Mouse (Mus musculus): ENCODE results near the gene Tor3a. TPM values are rescaled to one million over a fixed set of nuclear protein-coding genes. Genes with fewer than 3 reads are reported as not detected.
"Not testable (repeated sequence)": the region's sequence is repeated elsewhere in the genome, so short reads cannot be mapped to it uniquely, and the experiment has no call there.

Gene Tor3a
- total RNA-seq, 2 experiments from 2014 or later = 10.1 to 12.1 TPM

DNA sequence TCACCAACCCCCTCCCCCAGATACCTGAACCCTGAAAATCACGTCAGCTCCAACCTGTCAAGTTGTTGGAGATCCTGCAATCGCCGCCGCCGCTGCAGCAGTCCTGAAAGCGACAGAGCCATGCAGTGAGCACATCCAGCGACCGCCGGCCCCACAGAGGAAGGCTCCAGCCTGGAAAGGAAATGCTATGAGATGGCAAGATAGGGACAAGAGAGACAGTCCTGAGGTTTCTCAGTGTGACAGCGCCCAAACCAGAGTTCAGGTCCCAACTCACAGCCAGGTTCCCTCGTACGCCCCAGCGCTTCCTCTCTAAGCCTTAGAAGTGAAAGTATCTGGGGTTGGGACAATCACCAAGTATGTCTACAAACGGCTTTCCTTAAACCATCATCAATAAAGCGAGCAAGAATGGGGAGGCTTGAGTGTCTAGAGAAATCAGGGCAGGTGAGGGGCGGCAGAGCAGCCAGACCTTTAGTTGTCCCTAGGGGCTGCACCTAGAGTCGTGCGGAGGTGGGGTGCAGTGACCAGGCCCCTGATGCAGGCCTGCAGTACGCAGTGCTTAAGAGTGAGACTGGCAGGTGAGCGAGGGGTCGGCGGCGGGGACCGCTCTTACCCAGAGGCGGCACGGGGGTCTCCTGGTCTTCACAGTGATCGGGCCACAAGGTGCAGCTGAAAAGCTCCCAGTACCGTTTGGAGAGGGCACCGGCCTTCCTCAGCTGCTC lies 521 bp downstream of the Tor3a start:
- DNase-seq = peak in 1 of 2 experiments; percentile 49
- intact Hi-C loops (cut with DNase I) = no loop called here

DNA sequence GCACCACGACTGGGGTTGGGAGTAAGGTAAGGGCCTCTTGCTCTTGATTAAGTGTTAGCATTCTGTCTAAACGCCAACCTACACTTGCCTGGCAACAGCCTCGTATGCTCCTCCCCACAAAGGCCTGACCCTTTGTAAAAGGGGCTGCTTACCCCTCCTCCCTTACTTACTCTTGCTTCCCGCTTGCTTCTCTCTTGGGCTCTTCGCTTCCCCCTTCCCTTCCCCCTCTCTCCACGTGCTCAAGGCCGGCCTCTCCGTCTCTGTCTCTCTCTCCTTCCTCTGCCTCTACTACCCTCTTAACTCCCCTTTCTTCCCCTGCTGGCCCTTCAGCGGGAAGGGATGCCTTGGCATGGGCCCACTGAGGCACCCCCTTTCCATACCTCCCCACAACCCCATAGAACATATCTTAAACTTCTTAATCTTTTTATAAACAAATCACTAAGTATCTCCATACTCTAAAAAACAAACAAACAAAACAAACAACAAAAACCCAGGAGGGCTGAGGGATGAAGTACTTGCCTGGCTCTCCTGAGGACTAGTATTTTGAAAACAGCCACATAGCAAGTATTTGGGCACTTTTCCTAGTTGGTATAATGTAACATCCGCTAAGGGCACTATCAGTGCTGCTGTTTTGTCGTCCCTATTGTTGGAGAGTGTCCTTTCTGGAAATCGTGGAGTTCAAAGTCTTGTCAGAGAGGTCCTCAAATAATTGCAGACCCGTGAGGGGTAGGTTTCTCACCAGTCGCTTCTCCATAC lies 1.3 kb downstream of the Tor3a start:
- DNase-seq = peak in 1 of 2 experiments; percentile 25
- intact Hi-C loops (cut with DNase I) = no loop called here

DNA sequence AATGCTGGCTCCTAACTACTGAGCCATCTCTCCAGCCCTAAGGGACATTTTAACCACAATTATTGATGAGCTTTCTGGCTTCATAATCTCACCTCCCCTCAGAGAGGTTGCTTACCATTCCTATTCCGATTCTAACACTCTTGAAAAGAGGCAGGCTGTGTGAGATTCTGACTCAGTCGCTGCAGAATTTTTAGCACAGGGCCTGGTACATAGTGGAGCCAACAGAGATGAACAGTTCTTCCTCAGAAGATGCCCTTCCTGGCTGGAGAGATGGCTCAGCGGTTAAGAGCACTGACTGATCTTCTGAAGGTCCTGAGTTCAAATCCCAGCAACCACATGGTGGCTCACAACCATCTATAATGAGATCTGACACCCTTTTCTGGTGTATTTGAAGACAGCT lies 2.2 kb downstream of the Tor3a start:
- intact Hi-C loops (cut with DNase I) = no loop called here

DNA sequence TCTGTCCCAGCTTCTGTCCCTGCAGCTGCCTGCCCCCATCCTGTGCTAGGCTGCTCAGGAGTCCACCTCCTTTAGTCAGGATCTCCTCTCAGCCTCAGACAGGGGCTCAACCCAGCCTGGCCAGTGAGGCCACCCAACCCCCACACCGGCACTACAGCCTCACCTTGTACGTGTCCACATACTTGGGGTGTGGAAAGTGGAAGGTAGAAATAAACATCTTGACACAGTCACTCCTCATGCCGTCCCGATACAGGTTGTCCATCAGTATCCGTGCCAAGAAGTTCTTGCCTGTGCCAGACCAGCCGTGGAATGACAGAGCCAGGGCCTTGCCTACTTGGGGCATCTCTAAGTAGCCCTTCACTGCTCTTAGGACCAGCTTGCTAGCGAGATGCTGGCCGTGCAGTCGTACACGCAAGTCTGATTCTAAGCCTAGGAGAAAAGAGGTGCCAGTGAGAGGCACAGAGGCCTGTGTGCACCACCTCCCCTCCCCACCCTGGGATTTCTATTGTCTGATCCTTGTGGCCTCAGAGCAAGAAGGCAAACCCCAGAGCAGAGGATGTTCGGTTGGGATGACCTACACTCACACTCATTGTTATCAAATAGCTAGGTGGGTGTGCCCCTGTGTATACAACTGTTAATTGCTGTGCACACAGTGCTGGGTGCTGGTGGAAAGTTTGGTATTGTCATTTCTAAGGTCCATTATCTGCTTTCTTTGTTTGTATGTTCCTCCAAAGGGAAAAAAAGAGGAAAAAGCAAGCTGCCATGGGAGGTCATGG lies 4.8 kb downstream of the Tor3a start:
- intact Hi-C loops (cut with DNase I) = no loop called here
- DNase-seq = no peak

More for the DNA sequence above, 2.2 kb downstream of the Tor3a start:
- no peak for DNase-seq

DNA sequence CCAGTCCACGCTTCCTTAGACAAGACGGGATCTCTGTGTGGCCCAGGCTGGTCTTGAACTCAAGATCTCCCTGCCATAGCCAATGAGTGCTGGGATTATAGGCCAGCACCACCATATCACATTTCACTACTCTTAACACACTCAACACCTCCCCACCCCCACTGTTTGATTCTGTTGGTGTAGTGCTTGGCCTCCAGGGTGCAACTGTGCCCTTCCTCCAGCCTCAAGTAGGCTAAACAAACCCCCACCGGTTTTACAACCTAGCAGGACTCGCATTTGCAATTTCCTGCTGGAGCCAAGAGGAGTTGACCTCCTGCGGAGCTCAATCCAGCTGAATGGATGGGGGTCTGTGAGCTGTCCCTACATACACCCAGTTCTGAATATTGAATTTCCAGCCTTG lies 5.6 kb downstream of the Tor3a start:
- intact Hi-C loops (cut with DNase I) = no loop called here
- DNase-seq = no peak

DNA sequence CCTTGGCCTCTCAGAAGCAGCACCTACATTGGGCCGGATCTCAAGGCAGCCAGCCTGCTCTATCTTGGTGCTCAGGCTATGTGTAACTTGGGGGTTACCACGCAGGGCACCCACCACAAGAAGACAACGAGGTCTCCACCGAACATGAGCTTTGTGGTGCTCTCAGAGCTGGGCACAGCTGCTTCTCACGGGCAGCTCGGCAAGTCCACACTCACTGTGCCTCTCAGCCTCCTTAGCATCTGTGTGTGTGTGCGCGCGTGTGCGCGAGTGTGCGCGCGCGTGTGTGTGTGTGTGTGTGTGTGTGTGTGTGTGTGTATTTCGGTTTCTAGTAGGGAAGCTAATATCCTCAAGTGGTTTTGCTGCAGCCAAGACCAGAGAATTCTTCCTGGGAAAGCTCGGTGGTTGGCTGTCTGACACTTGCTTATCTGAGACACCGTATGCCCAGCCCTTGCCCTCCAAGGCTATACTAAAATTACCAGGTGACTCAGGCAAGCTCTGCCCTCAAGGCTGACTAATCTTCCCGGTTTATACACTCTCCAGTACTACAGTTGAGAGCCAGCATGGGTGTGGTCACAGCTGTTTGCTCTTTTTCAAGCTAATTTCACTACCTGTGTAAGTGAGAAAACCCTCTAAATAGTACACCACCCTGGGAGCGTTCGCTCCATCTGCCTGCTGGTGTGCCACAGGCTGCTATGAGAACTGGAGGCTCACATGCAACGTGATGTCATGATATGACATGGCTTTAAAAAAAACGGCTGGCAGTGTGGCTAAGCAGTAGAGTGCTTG lies 6.8 kb downstream of the Tor3a start:
- DNase-seq = peak in 1 of 2 experiments; percentile 31
- intact Hi-C loops (cut with DNase I) = no loop called here

DNA sequence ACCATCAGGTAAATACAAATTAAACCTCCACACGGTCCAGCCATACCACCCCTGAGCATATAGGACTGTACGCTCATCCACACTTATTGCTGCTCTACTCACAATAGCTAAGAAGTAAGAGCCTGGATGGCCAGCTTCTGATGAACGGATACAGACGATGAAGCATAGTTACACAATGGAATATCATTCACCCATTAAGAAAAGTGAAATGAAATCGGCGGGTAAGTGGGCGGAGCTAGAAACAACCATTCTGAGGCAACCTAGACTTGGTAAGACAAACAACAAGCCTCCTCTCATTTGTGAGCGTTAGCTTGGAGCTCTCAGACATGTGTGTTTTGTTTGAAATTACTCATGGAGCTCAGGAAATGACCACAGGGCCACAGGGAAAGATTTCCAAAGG lies 8.4 kb downstream of the Tor3a start:
- intact Hi-C loops (cut with DNase I) = no loop called here
- DNase-seq = no peak

DNA sequence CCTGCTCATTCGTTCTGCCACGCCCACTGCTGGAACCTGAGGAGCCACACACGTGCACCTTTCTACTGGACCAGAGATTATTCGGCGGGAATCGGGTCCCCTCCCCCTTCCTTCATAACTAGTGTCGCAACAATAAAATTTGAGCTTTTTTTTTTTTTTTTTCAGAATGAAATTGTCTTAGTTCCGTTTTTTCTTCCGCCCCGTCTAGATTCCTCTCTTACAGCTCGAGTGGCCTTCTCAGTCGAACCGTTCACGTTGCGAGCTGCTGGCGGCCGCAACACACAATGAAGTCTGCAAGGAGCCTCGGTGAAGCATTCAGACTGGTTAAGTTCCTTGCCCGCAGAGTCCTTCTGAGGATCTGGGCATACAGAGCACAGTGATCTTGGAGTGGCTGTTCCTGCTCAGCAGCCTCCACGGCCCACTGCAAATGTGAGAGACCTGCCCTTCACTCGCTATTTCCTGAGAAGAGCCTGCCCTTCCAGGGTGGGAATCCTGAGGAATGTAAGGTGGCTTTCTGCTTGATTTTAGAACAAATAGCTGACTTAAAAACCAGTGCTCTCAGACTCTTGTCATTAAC lies 13.4 kb downstream of the Tor3a start:
- intact Hi-C loops (cut with DNase I); DNase-seq: not testable (repeated sequence)

DNA sequence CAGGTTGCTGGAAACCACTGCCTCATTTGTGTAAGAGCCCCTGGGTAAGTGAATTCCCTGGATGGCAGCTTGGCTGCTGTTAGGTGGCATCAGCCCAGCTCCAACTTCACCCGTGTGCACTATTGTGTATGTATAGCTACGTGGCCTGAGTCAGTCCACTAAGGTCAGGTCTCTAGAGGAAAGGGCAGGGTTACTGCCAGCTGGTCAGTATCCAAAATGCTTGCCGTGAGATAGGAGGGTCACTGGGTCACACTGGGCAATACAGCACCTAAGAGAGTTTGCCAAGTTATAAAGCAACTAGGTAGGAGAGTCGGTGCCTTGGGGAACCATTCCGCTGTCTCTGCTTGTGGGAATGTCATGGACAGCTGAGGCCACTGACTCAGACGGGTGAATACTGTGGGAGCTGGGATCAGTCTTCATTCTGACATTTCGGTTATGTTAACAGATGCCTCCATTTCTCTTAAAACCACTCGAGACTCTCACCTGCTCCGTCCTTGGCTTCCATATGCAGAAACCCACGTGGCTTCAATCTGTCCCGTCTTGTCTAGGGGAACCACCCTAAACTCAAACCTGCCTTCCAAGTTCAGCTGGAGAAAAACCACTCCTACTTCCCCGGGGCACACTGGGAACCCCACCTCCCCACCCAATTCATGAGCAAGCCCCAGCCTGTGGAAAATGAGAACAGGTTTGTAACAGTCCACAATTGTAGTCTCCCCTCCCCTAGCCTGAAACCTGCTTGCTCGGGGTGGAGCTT lies 14.1 kb downstream of the Tor3a start:
- intact Hi-C loops (cut with DNase I) = no loop called here
- peak in 1 of 2 experiments; percentile 28 for DNase-seq

DNA sequence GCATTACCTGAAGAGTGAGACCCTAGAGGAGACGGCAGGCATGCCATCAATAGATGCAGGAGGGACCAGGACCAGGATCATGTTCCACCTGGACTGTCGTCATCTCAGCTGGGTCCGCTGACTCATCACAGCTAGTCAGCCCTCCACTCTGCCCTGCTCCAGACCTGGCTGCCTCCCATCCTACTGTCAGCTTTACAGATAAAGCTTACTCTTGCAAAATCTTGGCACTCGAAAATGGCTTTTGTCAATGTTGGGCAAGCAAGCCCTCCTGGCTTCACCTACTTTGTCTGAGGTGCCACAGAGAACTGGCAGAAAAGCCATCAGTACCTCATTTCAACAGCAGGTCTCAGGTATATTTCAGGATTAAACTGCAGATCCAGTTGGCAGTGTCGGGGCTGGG lies 15.5 kb downstream of the Tor3a start:
- intact Hi-C loops (cut with DNase I) = no loop called here
- DNase-seq = peak; percentile 45

DNA sequence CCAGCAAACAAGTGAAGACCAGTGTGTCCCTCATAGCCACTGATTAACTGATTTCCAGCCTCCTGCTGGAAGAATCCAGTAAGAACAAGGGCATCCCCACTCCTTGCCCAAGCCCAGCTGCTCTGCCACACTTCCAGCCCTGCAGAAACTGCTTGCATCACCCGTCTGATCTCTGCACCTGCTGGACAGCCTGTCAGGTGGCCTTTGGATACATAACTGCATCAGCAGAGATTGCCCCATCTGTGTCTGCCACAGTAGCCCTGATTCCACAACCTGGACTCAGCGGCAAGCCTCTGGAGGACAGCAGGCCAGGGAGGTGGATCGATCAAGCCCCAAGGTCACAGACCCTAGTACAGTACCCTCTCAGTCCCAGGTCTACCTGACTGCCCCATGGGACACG lies 16.6 kb downstream of the Tor3a start:
- no peak for DNase-seq
- intact Hi-C loops (cut with DNase I) = no loop called here

DNA sequence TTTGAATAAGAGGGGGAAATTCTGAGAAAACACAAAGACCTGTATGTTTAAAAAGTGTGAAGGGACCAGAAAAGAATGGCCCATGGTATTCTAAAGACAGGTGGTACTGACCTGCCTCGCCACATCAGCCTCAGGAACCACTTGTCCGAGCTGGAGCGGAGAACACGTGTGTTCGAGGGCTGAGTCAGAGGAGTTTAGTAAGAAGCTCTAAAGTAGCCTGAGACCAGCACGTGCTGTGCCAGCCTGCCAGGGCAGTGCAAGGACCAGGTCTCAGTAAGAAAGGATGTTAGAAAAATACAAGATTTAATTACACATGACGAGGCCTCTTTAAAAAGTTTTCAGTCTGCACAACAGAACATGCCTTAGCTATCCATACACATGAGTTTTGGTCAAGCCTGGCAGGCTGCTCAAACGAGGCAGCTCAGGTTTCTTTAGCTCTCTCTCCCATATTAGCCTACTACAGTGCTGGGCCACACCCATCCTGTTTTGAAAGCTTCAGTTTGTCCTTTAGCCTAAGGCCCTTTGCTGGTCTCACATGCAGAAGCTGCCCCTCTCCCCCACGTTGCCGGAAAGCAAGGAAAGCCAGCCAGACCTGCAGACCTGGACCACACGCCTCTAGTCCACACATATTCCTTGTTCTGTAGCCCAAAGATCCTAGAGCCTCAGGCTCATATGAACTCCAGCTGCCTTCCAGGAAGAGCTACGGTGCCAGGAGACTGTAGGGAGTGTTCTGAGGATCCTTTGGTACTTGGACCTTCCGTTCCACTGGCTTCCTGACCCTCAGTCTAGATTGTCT lies 19.2 kb downstream of the Tor3a start:
- intact Hi-C loops (cut with DNase I) = no loop called here
- peak in 1 of 2 experiments; percentile 10 for DNase-seq

DNA sequence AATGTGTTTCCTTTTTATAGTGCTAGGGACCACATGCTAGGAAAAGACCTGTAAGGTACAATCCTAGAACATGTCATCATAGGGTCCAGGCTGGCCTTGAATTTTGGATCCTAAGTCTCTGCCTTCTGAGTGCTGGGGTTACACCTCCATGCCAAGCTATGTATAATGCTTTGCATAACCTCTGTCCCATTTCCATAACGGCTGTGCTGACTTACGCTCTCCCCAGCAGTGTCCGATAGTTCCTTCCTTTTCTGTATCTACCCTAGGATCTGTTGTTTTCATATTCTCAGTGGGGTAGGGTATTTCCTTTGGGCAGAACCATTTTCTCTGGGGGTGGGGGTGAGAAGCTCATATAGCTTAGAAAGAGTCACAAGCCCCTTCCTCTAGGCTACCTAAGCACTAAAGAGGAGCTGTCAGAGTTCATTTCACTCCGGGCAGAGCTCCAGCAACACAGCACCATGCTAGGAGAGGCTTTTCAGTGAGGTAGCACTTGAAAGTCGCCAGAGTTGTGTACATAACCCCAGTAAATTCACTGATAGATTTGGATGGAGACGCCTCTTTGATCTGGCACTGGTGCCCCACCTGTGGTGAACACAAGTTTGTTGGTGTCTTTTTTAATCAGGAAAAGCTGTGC lies 21.9 kb downstream of the Tor3a start:
- DNase-seq = peak in 1 of 2 experiments; percentile 11
- intact Hi-C loops (cut with DNase I) = no loop called here

DNA sequence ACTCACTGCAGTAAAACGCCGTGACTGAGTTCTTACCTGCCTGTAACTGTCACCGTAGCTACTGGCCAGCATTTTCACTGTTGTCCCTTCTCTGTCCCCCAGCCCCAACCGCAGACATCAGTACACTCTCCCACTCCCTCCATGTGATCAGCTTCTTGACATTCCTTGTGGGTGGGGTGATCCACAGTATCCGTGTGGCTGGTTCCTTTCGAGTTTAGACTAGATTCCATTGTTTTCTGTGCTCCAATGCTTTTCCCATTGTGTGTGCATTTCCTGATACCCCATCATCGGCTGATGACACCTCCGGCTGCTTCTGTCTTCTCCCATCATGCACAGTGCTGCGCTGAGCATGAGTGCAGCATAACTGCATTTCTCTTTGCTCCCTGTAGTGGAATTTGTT lies 23.5 kb downstream of the Tor3a start:
- DNase-seq = no peak
- intact Hi-C loops (cut with DNase I) = no loop called here

DNA sequence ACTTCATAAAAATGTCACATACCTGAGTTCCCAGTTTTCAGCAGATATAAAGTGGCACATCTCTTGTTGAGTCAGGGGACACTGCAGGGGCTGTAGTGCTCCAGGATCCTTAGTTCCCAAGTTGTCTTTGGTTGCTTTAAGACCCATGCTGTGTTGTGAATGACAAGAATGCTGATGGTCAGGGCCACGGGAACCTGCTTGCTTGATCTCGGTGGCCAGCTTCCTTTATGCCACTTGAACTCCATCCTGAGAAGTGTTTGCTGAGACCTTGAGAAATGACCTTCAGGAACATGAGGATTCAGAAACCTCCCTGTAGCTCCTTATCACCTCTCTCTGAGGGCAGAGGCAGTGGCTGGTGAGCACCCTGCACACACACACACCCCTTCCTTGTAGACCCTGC lies 25.5 kb downstream of the Tor3a start:
- intact Hi-C loops (cut with DNase I) = no loop called here
- no peak for DNase-seq

DNA sequence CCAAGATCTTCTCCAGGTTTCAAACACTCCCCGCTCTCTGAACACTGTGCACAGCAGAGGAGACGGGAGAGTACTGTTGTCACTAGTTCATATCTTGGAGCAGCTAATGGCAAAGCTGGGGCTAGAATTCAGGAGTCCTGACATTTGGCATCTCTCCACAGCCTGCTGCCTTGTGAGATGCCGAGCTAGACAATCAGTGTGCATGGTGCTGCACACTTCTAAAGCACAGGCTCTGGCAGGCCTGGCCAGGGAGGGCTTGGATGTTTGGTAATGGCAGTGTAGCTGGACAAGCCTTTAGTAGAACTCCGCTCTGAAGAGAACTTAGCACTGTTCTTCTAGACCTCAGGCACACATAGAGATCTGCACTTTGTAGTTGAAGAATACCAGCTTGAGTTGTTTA lies 28.2 kb downstream of the Tor3a start:
- intact Hi-C loops (cut with DNase I) = no loop called here
- no peak for DNase-seq

DNA sequence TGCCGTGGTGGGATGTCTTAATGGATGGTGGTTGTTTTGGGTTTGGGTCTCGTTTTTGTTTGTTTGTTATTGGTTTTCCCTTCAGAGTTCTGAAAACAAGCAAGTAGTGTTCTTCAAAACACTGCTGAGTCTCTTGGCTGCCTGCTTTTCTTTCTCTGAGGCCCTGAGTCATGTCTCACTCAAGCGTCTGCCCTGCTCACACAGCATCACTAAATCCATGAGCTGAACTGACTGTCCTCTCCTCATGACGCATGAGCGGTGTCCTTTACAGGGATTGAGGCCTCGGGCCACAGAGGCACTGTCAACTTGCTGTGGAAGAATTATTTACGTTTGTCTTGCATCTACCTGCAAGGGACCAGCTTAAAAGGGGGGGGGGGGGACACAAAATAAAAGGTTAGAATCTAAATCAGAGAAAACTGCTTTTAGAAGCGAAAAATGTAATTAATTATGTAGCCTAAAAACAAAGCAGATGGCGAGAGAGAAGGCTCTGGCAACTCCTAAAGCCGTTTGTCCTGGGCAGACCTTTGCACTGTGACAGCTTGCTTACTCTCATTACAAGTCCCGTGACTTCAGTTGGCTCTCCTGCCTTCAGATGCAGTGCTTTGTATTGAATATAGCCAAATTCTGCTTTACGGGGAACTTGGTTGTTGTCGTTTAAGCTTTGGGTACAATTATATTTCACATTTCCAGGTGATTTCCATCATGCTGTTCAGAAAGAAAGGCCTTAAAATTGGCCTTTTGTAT lies 29.2 kb downstream of the Tor3a start:
- intact Hi-C loops (cut with DNase I) = no loop called here
- DNase-seq = no peak

All from heart, postnatal 14 days (tissue).